Mouse (Mus musculus) layer of hippocampus, adult 9-11 months (tissue): Measurements from ENCODE around the gene Slitrk5.
"Not testable (repeated sequence)": the region's sequence is repeated elsewhere in the genome, so short reads cannot be mapped to it uniquely, and the experiment has no call there.

ENCODE experiments used
- DNase-seq: peaks from one replicate; pipeline ENCODE4 v3.0.0; 2022

The Slitrk5 gene

GRCm38 (mm10) chr14:111674664-111675147, at the start of gene Slitrk5:
Gene Slitrk5, plus strand, starts transcription at chr14:111675097.
- peak; percentile 89 for DNase-seq

- no peak for DNase-seq
Measured at GRCm38 (mm10) chr14:111672942-111673341, 2.0 kb upstream of the Slitrk5 start.

GRCm38 (mm10) chr14:111675211-111676165, 591 bp downstream of the Slitrk5 start:
- DNase-seq, result peak; percentile 49

- DNase-seq, result peak; percentile 31
Measured at GRCm38 (mm10) chr14:111676166-111676581, 1.3 kb downstream of the Slitrk5 start.

GRCm38 (mm10) chr14:111676851-111677291, 2.0 kb downstream of the Slitrk5 start:
- DNase-seq, result peak; percentile 47

- DNase-seq, result no peak
Measured at GRCm38 (mm10) chr14:111677361-111678070, 2.6 kb downstream of the Slitrk5 start.

GRCm38 (mm10) chr14:111680271-111680670, 5.4 kb downstream of the Slitrk5 start:
- no peak for DNase-seq

GRCm38 (mm10) chr14:111681092-111681708, 6.3 kb downstream of the Slitrk5 start:
- DNase-seq, result peak; percentile 25

GRCm38 (mm10) chr14:111681773-111682172, 6.9 kb downstream of the Slitrk5 start:
- DNase-seq, result no peak

GRCm38 (mm10) chr14:111683543-111683942, 8.6 kb downstream of the Slitrk5 start:
- DNase-seq, result no peak

GRCm38 (mm10) chr14:111690139-111690538, 15.2 kb downstream of the Slitrk5 start:
- DNase-seq, result not testable (repeated sequence)

- no peak for DNase-seq
Measured at GRCm38 (mm10) chr14:111729833-111730232, 54.9 kb downstream of the Slitrk5 start.
